Mouse (Mus musculus) c-Kit-positive CD71-negative TER-119-negative erythroid progenitor cells, embryonic 14.5 days (primary cell): ENCODE measurements at regions not wholly inside any gene's neighbourhood (a gene's known extent, or its start where the extent isn't known, plus 50 kb on each side); places are given as distances from the start of the nearest gene placed in this dataset.

Source experiments
- DNase-seq: peaks from one replicate; pipeline ENCODE4 v3.0.0-alpha.2; 2013; ENCODE audit warnings: low read depth

- no peak for DNase-seq
These were observed 220.2 kb downstream of the Abcc12 start for GRCm38 (mm10) chr8:86360283-86360682.

DNA sequence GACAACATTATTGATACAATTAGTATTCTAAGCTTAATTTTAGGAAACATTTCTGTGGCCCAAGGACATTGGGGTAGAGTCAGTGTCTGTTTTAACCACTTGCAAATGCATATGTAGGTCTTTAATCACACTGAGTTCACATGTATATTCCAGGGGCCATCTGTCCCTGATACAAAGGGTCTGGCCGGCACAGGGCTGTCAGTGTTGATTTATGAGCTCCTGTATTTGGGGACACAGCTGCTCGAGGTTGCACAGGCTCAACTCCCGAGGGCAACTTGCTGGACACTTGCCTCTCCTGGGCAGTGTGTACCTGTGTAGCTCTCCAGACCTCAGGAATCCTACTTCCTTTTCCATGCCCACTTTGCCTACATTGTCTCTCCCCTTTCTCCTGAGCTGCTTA, 221.0 kb downstream of the Abcc12 start:
- DNase-seq, result no peak

DNA sequence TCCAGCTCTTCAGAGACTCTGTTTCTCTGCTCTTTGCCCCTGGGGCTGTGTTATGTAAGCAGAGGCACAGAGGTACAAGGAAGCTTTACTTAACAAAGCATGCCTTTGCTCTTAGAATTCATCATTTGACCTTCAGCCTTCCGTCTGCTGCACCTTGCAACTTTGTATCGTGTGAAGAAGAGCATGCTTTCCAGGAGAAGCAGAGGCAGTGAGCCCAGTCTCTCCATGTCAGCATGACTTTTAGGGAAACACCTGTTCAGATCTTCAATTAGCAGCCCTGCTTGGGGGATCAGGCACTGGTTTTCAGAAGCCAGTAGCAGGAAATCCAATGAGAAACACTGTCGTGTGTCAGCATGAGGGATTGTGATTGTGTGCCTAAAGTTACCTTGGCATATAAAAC, 226.7 kb downstream of the Abcc12 start:
- DNase-seq, result no peak

DNA sequence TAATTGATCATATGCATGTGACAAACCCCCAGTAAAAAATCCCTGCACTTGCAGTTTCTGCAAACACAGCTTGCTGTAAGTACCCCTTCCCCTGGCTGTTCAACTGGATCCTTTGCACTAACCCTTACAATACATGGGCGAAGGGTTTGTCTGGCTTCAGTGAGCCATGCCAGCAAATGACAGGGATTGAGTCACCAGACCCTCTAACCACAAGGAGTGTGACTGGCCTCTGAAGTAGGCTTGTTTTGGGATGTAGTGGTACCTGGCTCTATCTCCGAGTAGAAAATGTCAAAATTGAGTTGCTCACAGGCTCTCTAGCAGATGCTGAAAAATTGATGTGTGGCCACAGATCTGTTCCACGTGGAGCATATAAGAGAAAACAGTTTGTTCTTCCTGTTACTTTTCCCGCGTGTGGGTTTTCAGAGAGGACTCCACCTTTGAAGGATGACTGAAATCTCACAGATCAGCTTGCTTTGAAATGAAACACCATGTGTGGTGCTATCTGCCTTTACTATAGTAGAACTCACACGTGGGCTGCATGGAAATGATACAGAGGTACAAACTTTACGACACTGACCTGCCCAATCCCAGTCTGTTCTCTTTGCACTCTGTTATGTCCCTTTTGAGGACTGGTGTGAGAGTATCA, 228.8 kb downstream of the Abcc12 start:
- DNase-seq, result no peak

GRCm38 (mm10) chr8:86350128-86350527, 230.4 kb downstream of the Abcc12 start:
- DNase-seq, result no peak

DNA sequence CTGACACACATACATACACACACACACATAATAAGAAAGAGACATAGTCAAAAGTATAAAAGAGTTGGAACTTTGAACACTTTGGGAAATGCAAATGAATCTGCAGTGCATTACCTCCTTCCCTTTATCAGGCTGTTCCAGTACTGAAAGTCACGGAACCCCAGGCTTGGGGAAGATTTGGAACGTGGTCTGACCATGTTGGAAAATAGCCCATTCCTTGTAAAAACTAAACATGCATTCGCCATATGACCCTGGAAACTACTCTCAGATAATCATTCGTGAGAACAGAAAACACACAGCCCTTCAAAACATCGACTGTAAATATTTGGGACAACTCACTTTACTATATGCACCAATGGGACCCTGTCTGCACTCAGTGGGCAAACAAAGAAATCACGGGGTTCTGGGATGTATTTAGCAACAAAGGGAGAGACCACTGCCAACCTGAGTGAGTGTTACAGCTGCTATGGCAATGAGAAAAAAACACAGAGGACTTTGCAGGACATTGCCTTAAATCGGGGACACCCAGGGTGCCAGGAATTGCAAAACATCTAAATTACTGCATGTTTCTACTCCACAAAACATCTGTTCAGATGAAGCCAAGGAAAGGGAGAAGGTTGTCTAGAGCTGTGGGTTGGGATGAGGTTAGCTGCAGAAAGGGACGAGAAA, 238.3 kb downstream of the Abcc12 start:
- DNase-seq, result no peak

GRCm38 (mm10) chr8:86338574-86339264, 241.8 kb downstream of the Abcc12 start:
- DNase-seq, result no peak

DNA sequence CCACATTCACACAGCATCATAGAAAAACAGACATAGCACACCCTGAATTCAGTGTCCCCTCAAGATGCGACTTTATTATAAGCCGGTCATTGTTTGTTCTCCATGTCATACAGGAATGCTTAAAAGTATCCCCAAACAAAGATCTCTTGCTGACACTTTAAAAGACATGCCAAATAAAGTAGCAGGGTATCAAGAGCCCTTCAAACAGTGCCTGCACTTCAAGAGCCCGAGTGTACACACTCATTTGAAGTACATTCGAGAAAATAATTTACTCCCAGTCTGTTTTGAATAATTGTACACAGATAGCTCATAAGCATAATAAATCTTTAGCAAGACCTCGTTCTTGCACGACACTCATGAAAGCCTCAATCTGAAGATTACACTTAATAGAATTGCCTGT, 249.1 kb downstream of the Abcc12 start:
- DNase-seq, result no peak

DNA sequence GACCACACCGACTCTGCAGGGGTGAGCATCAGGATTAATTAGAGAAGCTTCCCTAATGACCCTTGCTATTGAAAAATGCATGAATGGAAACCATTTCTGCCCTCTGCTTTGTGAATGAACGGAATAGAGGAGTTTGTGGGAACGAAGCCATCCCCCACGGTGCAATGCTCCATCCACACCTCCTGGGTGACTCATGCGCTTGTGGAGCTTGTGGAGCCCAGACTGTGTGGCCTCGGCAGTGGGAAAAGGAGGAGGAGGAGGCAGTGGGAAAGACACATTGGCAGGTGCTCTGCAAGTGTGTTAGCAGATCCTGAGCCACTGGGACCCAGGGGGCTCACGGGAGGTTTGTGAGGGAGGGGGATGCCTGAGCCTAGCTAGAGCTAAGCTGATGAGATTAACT, 251.9 kb downstream of the Abcc12 start:
- DNase-seq, result no peak

DNA sequence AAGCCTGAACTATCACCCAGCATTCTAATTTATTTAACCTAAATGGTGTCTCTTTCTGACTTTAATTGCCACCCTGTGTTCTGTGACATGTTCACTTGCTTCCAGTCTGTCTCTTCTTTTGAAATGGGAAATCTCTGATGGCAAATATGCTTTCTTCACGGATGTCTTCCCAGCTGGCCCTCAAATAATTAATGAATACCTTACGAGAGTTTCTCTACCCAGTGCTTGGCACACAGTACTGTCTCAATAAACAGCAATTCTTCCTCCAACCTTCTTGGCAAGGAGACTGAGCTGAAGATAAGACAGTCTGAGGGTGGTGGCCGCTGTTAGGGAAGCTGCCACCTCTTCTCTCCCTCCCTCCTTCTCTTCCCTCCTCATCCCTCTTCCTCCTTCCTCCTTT, 252.5 kb downstream of the Abcc12 start:
- DNase-seq, result no peak

DNA sequence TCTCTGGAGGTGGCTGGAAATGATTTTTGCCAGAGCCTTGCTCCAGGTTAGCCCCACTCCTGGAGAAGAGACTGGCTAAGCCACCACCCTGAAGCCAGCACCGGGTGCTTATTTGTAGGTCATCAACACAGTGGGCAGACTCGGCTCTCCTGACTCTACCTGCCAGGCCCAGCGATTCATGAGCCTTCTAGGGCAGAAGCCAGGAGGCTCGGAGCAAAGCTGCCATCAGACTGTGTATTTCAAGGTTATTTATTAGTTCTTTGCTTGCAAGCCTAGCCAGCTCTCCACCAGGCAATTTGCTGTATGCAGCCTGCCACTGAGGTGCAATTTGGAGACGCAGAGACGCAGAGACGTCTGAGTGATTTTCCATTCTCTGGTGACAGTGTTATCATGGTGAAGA, 255.4 kb downstream of the Abcc12 start:
- no peak for DNase-seq

DNA sequence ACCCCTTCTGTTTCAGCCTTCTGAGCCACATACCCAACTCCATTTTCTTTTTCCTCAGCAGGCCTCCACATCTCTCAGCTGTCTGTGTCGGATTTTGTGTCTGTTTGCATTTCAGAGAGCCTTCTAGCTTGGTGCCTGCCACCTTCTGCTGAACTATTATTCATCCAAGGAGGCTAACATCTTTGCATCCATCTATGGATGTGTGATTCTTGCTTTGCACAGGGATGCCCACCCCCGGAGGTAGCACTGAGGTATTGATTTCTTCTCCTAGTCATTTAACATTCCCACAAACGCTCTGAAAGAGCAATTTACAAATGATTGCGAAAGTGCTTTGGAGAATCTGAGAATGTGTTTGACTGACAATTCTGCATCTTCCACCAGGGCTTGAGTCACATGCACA, 255.9 kb downstream of the Abcc12 start:
- no peak for DNase-seq

DNA sequence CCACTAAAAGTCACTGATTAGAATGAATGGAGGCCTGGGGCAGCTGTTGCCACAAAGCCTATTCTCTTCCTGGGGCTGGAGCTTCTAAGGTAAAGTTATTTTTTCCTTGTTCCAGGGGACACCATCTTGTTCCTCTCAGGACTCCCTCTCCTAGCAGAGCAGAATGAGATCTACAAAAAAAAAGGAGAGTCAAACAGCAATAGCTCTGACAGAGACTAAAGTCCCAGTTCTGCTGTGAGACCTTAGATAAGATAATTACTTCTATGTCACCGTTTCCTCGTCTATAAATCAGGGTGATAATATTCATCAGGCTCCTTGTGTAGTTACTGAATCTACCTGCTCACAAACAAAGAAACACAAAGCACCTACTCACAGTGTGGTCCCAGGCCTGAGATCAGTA, 256.7 kb downstream of the Abcc12 start:
- no peak for DNase-seq

DNA sequence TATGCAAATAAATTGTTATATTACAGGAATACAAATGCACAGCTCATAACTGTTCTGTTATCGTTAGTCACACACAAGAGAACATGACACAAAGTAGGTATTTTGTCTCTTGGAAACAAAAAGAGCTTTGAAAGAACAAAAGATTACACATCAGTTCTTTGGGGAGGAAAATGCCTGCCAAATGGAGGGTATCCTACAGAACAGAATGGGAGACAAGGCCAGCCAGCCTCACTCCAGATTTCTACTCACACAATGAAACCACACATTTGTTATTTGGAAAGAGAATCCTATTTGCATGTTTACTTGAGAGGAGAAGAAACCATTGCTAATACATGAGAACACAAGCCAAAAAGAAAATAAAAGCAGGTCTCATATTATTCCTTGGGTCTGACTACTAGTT, 258.0 kb downstream of the Abcc12 start:
- no peak for DNase-seq

- no peak for DNase-seq
These were observed 259.5 kb downstream of the Abcc12 start for GRCm38 (mm10) chr8:86320938-86321337.

DNA sequence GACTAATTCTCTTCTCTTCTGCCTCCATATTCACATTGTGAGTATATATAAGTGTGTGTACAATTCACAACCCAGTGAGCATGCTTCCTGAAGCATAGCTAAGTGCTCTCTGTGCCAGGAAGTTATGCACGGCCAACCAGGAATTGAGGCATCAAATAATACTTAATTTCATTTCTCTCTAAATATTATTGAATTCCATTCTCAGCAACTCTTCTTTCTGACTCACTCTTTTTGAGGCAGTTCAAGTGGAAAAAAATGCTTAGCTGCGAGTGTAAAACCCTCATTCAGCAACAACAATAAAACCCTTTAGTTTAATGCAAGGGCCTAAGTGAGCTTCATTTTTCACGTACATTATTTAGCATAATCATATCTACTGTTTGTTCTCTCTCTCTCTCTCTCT, 262.0 kb downstream of the Abcc12 start:
- DNase-seq, result no peak

GRCm38 (mm10) chr8:86316236-86316635, 264.2 kb downstream of the Abcc12 start:
- DNase-seq, result no peak

- DNase-seq, result no peak
These were observed 271.0 kb downstream of the Abcc12 start for GRCm38 (mm10) chr8:86309460-86309859.

GRCm38 (mm10) chr8:86307339-86307738, 273.1 kb downstream of the Abcc12 start:
- DNase-seq, result no peak

GRCm38 (mm10) chr8:86301885-86302509, 278.5 kb downstream of the Abcc12 start:
- DNase-seq, result no peak

DNA sequence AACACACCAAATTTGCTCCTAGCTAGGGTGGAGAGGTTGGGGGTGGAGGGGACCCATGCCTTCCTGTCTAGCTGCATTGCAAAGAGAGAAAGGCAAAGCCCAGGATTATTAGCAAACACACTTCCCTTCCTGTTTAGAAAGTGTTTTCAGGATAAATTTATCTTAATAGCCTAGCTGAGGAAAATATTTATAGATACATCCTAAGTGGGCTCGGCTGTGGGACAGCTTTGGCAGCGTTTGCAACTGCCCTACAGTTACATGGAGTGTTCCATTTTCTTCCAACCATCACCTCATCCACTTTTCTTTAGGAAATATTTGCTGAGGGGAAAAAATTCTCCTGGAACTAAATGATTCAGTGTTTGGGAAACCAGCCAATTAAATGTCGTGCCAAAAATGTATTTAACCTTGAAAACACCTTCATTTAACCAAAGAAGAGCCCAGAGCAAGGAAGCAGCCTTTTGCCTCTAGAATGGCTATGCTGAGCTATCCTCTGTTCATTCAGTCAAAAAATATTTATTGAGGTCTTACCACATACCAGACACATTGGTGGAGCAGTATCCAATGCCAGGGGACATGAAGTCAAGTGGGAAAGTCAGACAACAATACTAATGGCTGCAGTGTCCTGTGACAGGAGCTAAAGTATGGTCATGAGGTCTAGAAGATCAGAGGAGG, 291.6 kb downstream of the Abcc12 start:
- no peak for DNase-seq

DNA sequence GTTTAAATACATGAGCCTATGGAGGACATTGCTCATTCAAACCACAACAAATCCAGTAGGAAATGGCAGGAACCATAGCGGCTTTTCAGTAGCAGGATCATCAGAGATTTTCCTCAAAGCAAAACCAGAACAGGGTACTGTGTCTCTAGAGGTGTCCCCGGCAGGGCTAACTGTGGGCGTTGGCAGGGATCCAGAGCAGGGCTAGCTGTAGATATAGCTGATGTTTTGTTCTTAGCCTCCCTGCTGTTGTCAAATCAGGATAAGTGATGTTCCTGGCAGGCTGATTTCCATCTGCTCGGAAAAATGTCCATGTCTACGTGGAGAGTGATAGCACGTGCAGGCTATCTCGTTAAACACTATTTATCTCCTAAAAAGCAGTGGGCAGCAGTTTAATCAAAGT, 297.6 kb downstream of the Abcc12 start:
- DNase-seq, result no peak
